Mouse (Mus musculus): ENCODE results near the gene Sox5. TPM values are rescaled to one million over a fixed set of nuclear protein-coding genes. Genes with fewer than 3 reads are reported as not detected.

Gene Sox5
- total RNA-seq, 2 experiments from 2014 or later, result 3.4 to 5.5 TPM

GRCm38 (mm10) chr6:144167058-144167457 lies 614.7 kb downstream of the Sox5 start:
- intact Hi-C loops (cut with DNase I), result no loop called here
- DNase-seq, result no peak

GRCm38 (mm10) chr6:144166651-144167050 lies 615.1 kb downstream of the Sox5 start:
- DNase-seq, result no peak
- intact Hi-C loops (cut with DNase I), result no loop called here

DNA sequence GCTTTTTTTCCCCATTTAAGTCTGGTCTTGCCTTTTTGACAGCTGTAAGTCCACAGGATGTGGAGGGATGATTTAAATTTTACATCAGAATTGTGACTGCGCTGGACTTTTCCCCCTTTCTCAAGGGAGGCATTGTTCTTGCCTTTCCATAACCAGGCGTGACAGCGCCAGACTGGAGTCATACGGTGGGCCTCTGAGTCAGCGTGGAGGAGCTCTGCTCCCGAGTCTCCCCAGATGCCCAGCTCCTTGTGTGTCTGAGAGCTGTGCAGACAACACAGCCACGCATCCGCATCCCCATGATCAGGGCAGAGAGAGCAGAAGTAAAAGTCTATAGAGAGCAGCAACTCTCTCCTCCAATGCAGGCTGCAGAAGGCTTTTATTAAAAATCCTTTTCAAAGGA lies 615.7 kb downstream of the Sox5 start:
- intact Hi-C loops (cut with DNase I), result no loop called here
- peak; percentile 43 to 49 for DNase-seq

DNA sequence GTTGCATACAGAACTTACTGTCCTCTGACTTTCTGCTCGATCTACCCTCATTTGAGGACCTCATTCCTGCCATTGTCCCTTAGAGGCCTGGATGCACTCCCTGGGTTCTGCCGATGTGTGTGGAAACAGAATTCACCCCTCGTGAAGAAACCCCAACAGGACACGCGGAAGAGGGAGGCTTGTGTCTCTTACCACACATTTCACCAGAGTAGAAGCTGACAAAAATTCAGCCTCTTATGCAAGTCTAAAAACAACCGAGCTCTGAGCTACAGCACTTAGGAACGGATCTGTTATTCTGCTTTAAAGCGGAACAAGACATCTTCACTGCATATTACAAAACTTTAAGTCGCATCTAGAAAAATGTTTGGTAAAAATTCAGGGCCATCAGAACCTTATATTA lies 618.3 kb downstream of the Sox5 start:
- intact Hi-C loops (cut with DNase I), result no loop called here
- no peak for DNase-seq

DNA sequence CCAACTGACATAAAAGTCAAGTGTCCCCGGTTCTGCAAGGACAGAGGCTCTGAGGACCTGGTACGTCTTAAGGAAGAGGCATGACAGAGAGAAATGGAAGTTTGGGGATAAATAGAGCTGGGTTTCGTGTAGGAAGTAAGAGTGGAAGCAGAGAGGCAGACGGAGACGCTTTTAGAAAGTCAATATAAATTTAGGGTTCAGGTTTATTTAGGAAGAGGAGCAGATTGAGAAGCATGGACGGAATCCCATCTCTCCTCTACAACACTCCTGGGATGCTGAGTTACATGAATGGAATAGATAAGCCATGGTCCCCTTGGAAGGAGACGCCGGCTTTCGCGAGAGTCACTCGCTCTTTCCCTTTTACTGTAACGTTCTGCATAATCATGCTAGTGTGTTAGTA lies 623.1 kb downstream of the Sox5 start:
- no peak for DNase-seq
- intact Hi-C loops (cut with DNase I), result no loop called here

- DNase-seq, result no peak
- intact Hi-C loops (cut with DNase I), result no loop called here
Measured at GRCm38 (mm10) chr6:144154892-144155424, 626.8 kb downstream of the Sox5 start.

GRCm38 (mm10) chr6:144151957-144152356 lies 629.8 kb downstream of the Sox5 start:
- intact Hi-C loops (cut with DNase I), result no loop called here
- DNase-seq, result no peak

DNA sequence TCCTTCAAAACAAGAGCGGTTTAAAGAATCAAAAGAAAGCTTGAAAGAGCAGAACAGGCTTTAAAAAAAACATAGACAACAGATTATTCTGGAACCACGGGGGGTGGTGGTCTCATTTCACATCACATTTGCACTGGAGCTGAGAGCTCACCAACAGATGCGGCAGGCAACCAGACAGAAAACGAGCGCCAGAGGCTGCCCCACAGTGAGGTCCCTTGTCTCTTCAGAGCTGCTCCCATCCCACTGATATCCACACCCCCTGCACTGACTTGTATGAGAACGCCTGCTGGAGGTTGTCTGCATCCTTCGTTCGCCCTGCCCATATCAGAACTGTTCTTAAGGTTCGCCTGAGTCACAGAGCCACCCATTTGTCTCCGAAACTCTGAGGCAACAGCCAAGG lies 630.7 kb downstream of the Sox5 start:
- intact Hi-C loops (cut with DNase I), result no loop called here
- DNase-seq, result no peak

DNA sequence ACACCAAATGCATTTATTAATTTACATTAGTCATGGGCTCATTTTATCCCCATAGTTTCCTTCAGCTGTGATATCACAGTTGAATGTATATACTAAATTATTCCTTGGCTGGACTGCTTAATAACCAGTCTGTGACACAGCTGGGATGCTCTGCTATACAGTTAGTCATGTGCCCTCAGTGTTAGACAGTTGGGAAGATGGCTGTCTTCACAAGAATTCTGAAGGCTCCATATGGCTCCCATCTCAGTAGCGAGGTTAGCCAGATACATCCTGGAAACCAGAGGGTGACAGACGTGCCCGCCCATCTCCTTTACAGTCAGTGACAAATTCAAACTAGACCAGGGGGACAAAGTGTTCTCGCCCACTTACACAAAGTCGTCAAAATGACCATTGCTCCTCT lies 644.4 kb downstream of the Sox5 start:
- no peak for DNase-seq

GRCm38 (mm10) chr6:144136894-144137293 lies 644.9 kb downstream of the Sox5 start:
- intact Hi-C loops (cut with DNase I), result no loop called here

More for the DNA sequence above, 644.4 kb downstream of the Sox5 start:
- intact Hi-C loops (cut with DNase I), result no loop called here

GRCm38 (mm10) chr6:144129927-144130326 lies 651.9 kb downstream of the Sox5 start:
- DNase-seq, result no peak
- intact Hi-C loops (cut with DNase I), result no loop called here

More at GRCm38 (mm10) chr6:144136894-144137293, 644.9 kb downstream of the Sox5 start:
- no peak for DNase-seq

DNA sequence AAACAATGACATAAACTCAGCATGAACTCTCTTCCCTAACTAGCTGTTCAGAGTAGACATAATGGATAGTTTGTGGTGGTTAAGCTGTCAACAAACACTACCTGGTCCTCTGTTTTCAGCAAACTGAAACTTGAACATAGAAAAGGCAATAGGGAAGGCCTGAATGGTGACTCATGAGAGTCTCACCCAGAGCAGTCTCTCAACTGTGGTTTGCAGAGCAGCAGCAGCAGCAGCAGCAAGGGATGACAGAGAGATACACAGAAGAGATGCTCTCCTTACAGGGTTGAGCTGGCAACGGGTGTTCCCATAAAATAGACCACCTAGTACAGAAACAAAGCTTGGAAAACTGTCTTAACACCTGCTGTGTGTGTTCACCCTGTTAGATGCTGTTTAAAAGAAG lies 661.8 kb downstream of the Sox5 start:
- intact Hi-C loops (cut with DNase I), result no loop called here
- no peak for DNase-seq

GRCm38 (mm10) chr6:144116646-144117045 lies 665.1 kb downstream of the Sox5 start:
- no peak for DNase-seq
- intact Hi-C loops (cut with DNase I), result no loop called here

- intact Hi-C loops (cut with DNase I), result no loop called here
- DNase-seq, result no peak
Measured at GRCm38 (mm10) chr6:144111561-144111960, 670.2 kb downstream of the Sox5 start.

DNA sequence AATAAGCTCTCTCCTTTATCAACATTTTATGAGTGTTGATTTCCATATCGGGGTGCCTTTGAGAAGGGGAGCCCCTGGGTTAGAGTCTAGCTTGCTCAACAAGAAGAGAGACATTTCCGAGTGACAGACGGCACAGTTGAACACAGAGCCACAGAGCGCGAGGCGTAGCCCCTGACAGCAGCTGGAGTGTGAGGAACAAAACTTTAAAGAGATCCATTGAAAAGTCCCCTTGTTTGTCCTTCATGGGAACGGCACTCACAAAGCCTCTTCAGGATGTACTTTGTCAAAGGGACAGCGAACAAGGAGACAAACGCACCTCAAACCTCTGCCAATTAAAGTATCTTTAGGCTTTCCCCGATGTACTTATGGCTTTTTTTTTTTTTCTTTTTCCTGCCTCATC lies 674.9 kb downstream of the Sox5 start:
- intact Hi-C loops (cut with DNase I), result no loop called here
- no peak for DNase-seq

- intact Hi-C loops (cut with DNase I), result no loop called here
- no peak for DNase-seq
Measured at GRCm38 (mm10) chr6:144105645-144106044, 676.1 kb downstream of the Sox5 start.

- intact Hi-C loops (cut with DNase I), result no loop called here
- DNase-seq, result no peak
Measured at GRCm38 (mm10) chr6:144103612-144104011, 678.2 kb downstream of the Sox5 start.

DNA sequence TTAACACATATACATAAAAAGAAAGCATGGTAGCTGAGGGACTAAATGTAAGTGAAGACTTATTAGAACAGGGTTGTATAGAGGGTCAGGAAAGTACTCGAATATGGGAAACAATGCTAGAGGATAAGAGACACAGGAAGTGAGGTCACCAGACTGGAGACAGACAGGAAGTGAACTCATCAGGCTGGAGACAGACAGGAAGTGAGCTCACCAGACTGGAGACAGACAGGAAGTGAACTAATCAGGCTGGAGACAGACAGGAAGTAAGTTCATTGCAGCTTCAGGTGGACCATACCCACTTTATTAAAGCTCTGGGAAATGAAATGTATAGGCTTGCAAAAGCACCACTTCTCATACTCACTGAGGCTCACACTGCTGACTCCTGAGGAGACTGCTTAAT lies 680.9 kb downstream of the Sox5 start:
- intact Hi-C loops (cut with DNase I), result no loop called here
- no peak for DNase-seq

DNA sequence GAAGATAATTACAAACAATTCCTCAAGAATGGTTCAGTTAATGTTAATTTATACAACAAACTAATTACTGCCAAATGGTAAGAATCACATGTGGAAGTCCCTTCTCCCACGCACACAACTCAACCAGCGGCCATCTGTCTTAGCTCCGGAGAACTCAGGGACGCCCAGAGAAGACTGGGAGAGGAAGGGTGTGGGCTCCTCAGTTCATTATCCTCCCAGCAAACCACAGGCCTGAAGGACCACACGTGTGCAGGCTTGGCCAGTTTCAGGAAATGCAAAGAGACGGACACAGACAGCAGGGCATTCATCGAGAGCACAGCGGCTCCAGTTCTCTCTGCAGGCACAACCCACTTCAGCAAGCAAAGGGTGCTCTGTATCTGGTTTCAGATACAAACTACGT lies 683.7 kb downstream of the Sox5 start:
- intact Hi-C loops (cut with DNase I), result no loop called here
- DNase-seq, result peak; percentile 8 to 18

GRCm38 (mm10) chr6:144088256-144088655 lies 693.5 kb downstream of the Sox5 start:
- DNase-seq, result no peak
- intact Hi-C loops (cut with DNase I), result no loop called here

DNA sequence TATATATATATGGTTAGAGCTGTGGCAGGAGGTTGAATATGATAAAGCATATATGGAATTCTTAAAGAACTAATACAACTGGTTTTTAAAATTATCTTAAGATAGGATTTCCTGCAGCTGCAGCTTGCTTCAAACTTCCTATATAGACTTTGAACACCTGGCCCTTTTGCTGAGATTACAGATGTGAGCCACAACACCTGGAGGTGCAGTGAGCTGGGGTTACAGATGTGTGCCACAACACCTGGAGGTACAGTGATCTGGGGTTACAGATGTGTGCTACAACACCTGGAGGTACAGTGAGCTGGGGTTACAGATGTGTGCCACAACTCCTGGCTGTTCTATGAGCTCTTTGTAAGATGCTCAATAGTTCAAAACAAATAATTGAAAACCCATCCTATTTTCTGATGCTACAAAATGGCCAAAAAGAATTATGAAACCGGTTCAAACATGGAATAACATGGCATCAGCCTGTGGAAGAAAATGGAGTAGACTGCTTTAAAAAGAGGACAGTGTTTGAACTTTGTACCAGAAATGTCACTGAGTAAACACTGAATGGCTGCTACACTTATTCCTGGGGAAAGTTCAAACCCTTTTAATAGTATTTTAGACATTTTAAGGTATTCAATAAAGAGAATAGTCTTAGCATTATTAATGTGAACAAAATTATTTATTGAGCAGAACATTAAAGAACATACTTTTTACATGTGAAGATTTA lies 695.5 kb downstream of the Sox5 start:
- intact Hi-C loops (cut with DNase I), result no loop called here
- no peak for DNase-seq

DNA sequence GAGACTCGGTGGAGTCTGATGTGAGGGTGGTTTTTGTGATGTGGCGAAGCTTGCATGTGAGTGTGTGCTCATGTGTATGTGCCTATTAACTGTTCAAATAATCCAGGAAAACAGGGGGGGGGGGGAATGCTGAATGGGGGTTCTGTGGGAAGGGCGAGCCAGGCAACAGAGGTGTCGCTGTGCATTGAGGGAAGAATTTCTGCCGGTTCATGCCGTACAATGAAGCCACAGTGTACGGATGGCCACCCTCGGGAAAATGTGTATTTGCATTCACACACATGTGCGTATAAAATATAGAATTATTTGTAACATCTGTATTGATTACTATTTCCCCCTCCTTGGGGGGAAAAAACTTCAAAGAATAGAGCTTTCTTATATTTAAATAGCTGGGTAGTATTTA lies 699.5 kb downstream of the Sox5 start:
- intact Hi-C loops (cut with DNase I), result no loop called here
- DNase-seq, result no peak

GRCm38 (mm10) chr6:144077826-144078225 lies 704.0 kb downstream of the Sox5 start:
- intact Hi-C loops (cut with DNase I), result no loop called here
- DNase-seq, result no peak

All from heart, postnatal 10 days (tissue).